Mouse (Mus musculus) WW6 (cell line): Measurements from ENCODE around the gene BC004004.
"Not testable (repeated sequence)": the region's sequence is repeated elsewhere in the genome, so short reads cannot be mapped to it uniquely, and the experiment has no call there.

ENCODE experiments used
- DNase-seq: peaks from one replicate; pipeline ENCODE4 v3.0.0-alpha.2; 2013; ENCODE audit warnings: low read depth, low spot score

Gene BC004004

GRCm38 (mm10) chr17:29268682-29269348 is at the start of gene BC004004:
Gene BC004004, plus strand, starts transcription at chr17:29268788.
- DNase-seq: peak; percentile 86

GRCm38 (mm10) chr17:29220631-29221030 is 48.0 kb upstream of the BC004004 start:
- DNase-seq: no peak

- DNase-seq: no peak
These were observed 37.5 kb upstream of the BC004004 start for GRCm38 (mm10) chr17:29231109-29231508.

- DNase-seq: no peak
These were observed 32.5 kb upstream of the BC004004 start for GRCm38 (mm10) chr17:29236111-29236510.

- DNase-seq: no peak
These were observed 31.3 kb upstream of the BC004004 start for GRCm38 (mm10) chr17:29237267-29237771.

GRCm38 (mm10) chr17:29237772-29238420 is 30.7 kb upstream of the BC004004 start, which contains the start of gene Cpne5:
Gene Cpne5, minus strand, starts transcription at chr17:29238167.
- DNase-seq: no peak

GRCm38 (mm10) chr17:29238421-29238945 is 30.1 kb upstream of the BC004004 start:
- no peak for DNase-seq

- no peak for DNase-seq
These were observed 23.7 kb upstream of the BC004004 start for GRCm38 (mm10) chr17:29244912-29245311.

- DNase-seq: no peak
These were observed 22.9 kb upstream of the BC004004 start for GRCm38 (mm10) chr17:29245725-29246124.

- DNase-seq: no peak
These were observed 22.0 kb upstream of the BC004004 start for GRCm38 (mm10) chr17:29246602-29247001.

GRCm38 (mm10) chr17:29247881-29248280 is 20.7 kb upstream of the BC004004 start:
- DNase-seq: no peak

- DNase-seq: no peak
These were observed 19.1 kb upstream of the BC004004 start for GRCm38 (mm10) chr17:29249512-29249911.

GRCm38 (mm10) chr17:29251006-29251405 is 17.6 kb upstream of the BC004004 start:
- DNase-seq: not testable (repeated sequence)

- DNase-seq: no peak
These were observed 16.8 kb upstream of the BC004004 start for GRCm38 (mm10) chr17:29251608-29252390.

GRCm38 (mm10) chr17:29253236-29253635 is 15.4 kb upstream of the BC004004 start:
- DNase-seq: no peak

- DNase-seq: no peak
These were observed 14.9 kb upstream of the BC004004 start for GRCm38 (mm10) chr17:29253684-29254083.

- not testable (repeated sequence) for DNase-seq
These were observed 13.8 kb upstream of the BC004004 start for GRCm38 (mm10) chr17:29254784-29255183.

- DNase-seq: no peak
These were observed 12.1 kb upstream of the BC004004 start for GRCm38 (mm10) chr17:29256507-29256906.

- DNase-seq: no peak
These were observed 11.5 kb upstream of the BC004004 start for GRCm38 (mm10) chr17:29257001-29257511.

GRCm38 (mm10) chr17:29258025-29258558 is 10.5 kb upstream of the BC004004 start:
- no peak for DNase-seq

- DNase-seq: no peak
These were observed 9.7 kb upstream of the BC004004 start for GRCm38 (mm10) chr17:29258921-29259320.
